Mouse (Mus musculus) stomach, postnatal 0 days (tissue): ENCODE results near the gene Zfp971. TPM values are rescaled to one million over a fixed set of nuclear protein-coding genes. Genes with fewer than 3 reads are reported as not detected.
"Not testable (repeated sequence)": the region's sequence is repeated elsewhere in the genome, so short reads cannot be mapped to it uniquely, and the experiment has no call there.

Source experiments
- ATAC-seq: fragments of 200-750 bp; cut with Nextera tagmentation; 2 replicates; pipeline ENCODE4 v1.8.0; 2017; ENCODE audit not compliant: low FRiP score, low TSS enrichment
- DNase-seq: peaks from one replicate; pipeline ENCODE4 v3.0.0-alpha.2; 2016; ENCODE audit warnings: low spot score
- H3K27ac ChIP-seq: fragments of 300-500 bp; sonication (generic); replicated peaks from 2 replicates; pipeline ENCODE4 v1.5.1; 2014; ENCODE audit warnings: mild to moderate bottlenecking, control low read depth
- H3K27me3 ChIP-seq: fragments of 300-500 bp; sonication (generic); 2 replicates; pipeline ENCODE4 v1.6.1; 2014; ENCODE audit warnings: low read length; ENCODE audit not compliant: control insufficient read depth, insufficient read depth
- H3K36me3 ChIP-seq: fragments of 300-500 bp; sonication (generic); 2 replicates; pipeline ENCODE4 v1.6.1; 2014; ENCODE audit warnings: low read length, mixed read lengths; ENCODE audit not compliant: control insufficient read depth, insufficient read depth
- H3K4me1 ChIP-seq: fragments of 300-500 bp; sonication (generic); replicated peaks from 2 replicates; pipeline ENCODE4 v1.6.1; 2014; ENCODE audit warnings: antibody characterized with exemption; ENCODE audit not compliant: control insufficient read depth, insufficient read depth
- H3K4me2 ChIP-seq: fragments of 300-500 bp; sonication (generic); replicated peaks from 2 replicates; pipeline ENCODE4 v1.6.1; 2014; ENCODE audit warnings: low read depth, mild to moderate bottlenecking, control low read depth, moderate library complexity
- H3K4me3 ChIP-seq: fragments of 300-500 bp; sonication (generic); 2 replicates; pipeline ENCODE4 v1.5.1; 2014; ENCODE audit warnings: low read depth, low read length, control low read depth
- H3K9ac ChIP-seq: fragments of 300-500 bp; sonication (generic); 2 replicates; pipeline ENCODE4 v1.6.1; 2014; ENCODE audit warnings: mild to moderate bottlenecking, low read length, control low read depth, mixed read lengths
- H3K9me3 ChIP-seq: fragments of 300-500 bp; sonication (generic); 2 replicates; pipeline ENCODE4 v1.6.1; 2016; ENCODE audit warnings: low read length; ENCODE audit not compliant: control insufficient read depth
- CTCF ChIP-seq: IDR thresholded peaks from 2 replicates; pipeline ENCODE4 v1.5.1; 2016; ENCODE audit warnings: antibody characterized with exemption, low read depth, mild to moderate bottlenecking, moderate library complexity
- EP300 ChIP-seq: optimal IDR thresholded peaks from 2 replicates; pipeline ENCODE3; 2016; ENCODE audit warnings: antibody characterized with exemption
- WGBS: fragments of 180-500 bp; shearing (Covaris S2); extraction: QIAGEN DNeasy Blood & Tissue Kit; methylation state at CpG from one replicate; pipeline ENCODE4 v1.1.7; 2014; 5-methylcytosine and 5-hydroxymethylcytosine counted together
- polyA plus RNA-seq: library from polyadenylated mRNA; unstranded; fragments of >200 nt; fragmentation: Nextera tagmentation; extraction: Ambion mirVana; gene quantifications from 2 replicates; pipeline ENCODE4 v1.2.1, GENCODE M21; 2015

Gene Zfp971
- polyA plus RNA-seq, 1 experiment from 2014 or later: 9.9 TPM

- H3K4me3 ChIP-seq: no peak overlapping the region
- no peak overlapping the region for H3K27ac ChIP-seq
- no peaks in the 10 kb centered on the region for H3K9me3 ChIP-seq
- H3K36me3 ChIP-seq: no peaks in the 10 kb centered on the region
- TF ChIP-seq CTCF (peak; percentile 85), EP300 (no peak)
- no peak overlapping the region for H3K9ac ChIP-seq
- DNase-seq (peak; percentile 54), ATAC-seq (no peak)
- H3K27me3 ChIP-seq: no peaks in the 10 kb centered on the region
- H3K4me1 ChIP-seq: no peaks in the 10 kb centered on the region
- 0% methylated on average over 1 of the region's 1 CpGs for WGBS
- no peak overlapping the region for H3K4me2 ChIP-seq
Observed at GRCm38 (mm10) chr2:178058195-178058594, 35.1 kb downstream of the Zfp971 start.

GRCm38 (mm10) chr2:178078166-178078717, 55.2 kb downstream of the Zfp971 start, which contains the start of gene Zfp931:
TSS of gene Zfp931 (minus strand) at chr2:178078476.
- H3K27ac ChIP-seq, DNase-seq, H3K4me1 ChIP-seq, H3K27me3 ChIP-seq, ATAC-seq, H3K36me3 ChIP-seq, H3K9me3 ChIP-seq: not testable (repeated sequence)
- peak within 1 kb of the TSS; percentile 47 for H3K4me2 ChIP-seq
- peak within 1 kb of the TSS; percentile 36 for H3K4me3 ChIP-seq
- WGBS: 0% methylated on average over 1 of the region's 14 CpGs
- 0 out of 2 replicates have a peak within 1 kb of the TSS, but pooled peaks have one; percentile 35 for H3K9ac ChIP-seq

Other genes with a start within 250 kb of the Zfp971 start
- 19.8 and 22.5 TPM in 2 replicates for gene Gm14325, start 182.9 kb upstream of the Zfp971 start, polyA plus RNA-seq
- gene Gm14327, start 126.2 kb upstream of the Zfp971 start, polyA plus RNA-seq: 4.2 and 5.3 TPM in 2 replicates
- gene Zfp972, start 97.7 kb upstream of the Zfp971 start, polyA plus RNA-seq: 1.2 and 2.0 TPM in 2 replicates
- 16.6 and 17.6 TPM in 2 replicates for gene Gm14326, start 66.0 kb upstream of the Zfp971 start, polyA plus RNA-seq
- 9.3 and 9.6 TPM in 2 replicates for gene Zfp931, start 55.2 kb downstream of the Zfp971 start, polyA plus RNA-seq
- 1.7 and 2.8 TPM in 2 replicates for gene Phactr3, start 95.7 kb downstream of the Zfp971 start, polyA plus RNA-seq